Mouse (Mus musculus) ES-Bruce4 (cell line): ENCODE measurements at regions not wholly inside any gene's neighbourhood (a gene's known extent, or its start where the extent isn't known, plus 50 kb on each side); places are given as distances from the start of the nearest gene placed in this dataset.

ENCODE experiments used
- CTCF ChIP-seq: IDR thresholded peaks from one replicate; pipeline ENCODE4 v1.8.1; 2011; ENCODE audit warnings: low read depth, low read length
- POLR2A ChIP-seq: IDR thresholded peaks from one replicate; pipeline ENCODE4 v1.8.1; 2011; ENCODE audit warnings: low read length; ENCODE audit not compliant: insufficient read depth

DNA sequence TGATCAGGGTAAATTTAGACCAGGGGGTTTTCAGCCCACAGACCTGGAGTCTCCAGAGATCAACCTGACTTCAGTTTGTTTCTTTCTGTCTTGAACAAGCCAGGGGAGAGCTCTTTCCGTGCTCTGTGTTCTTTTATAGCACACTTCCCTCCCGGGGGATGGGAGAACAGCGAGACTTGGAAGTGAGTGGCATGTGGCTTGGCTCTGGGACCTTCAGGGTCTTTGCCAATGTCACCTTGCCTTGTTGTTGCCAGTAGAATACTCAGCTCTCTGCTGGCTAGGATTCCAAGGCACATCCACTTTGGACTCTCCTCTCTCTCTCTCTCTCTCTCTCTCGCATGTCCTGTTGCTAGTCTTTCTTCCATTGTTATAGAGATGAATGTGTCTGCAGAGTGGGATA, 90.4 kb upstream of the Klf4 start:
- no peak for TF ChIP-seq CTCF
- TF ChIP-seq POLR2A = no peak
